Mouse (Mus musculus) heart, adult 2 months (tissue): ENCODE measurements around the gene Atg4a. TPM values are rescaled to one million over a fixed set of nuclear protein-coding genes. Genes with fewer than 3 reads are reported as not detected.

Source experiments
- DNase-seq, 2 experiments: peaks; one replicate each; pipeline ENCODE4 v3.0.0; 2021
- H3K27ac ChIP-seq: fragments of 200-600 bp; 2 replicates; pipeline ENCODE4 v1.8.1; 2022
- H3K27me3 ChIP-seq: fragments of 200-500 bp; 2 replicates; pipeline ENCODE4 v1.6.1; 2012; ENCODE audit warnings: mild to moderate bottlenecking, low read length, inconsistent platforms, mixed read lengths; ENCODE audit not compliant: control insufficient read depth, insufficient read depth
- H3K36me3 ChIP-seq: fragments of 200-500 bp; 2 replicates; pipeline ENCODE4 v1.6.1; 2012; ENCODE audit warnings: low read length, inconsistent platforms; ENCODE audit not compliant: control insufficient read depth, insufficient read depth
- H3K4me1 ChIP-seq: fragments of 200-500 bp; 2 replicates; pipeline ENCODE4 v1.6.1; 2011; ENCODE audit warnings: low read length; ENCODE audit not compliant: control insufficient read depth, insufficient read depth
- H3K4me3 ChIP-seq: fragments of 200-600 bp; 2 replicates; pipeline ENCODE4 v1.8.1; 2022
- H3K79me2 ChIP-seq: fragments of 200-500 bp; replicated peaks from 2 replicates; pipeline ENCODE4 v1.6.1; 2012; ENCODE audit warnings: mild to moderate bottlenecking, inconsistent platforms, low read length, moderate library complexity, mixed read lengths; ENCODE audit not compliant: control insufficient read depth, insufficient read depth
- H3K9ac ChIP-seq: fragments of 200-500 bp; 2 replicates; pipeline ENCODE4 v1.6.1; 2012; ENCODE audit warnings: low read depth, mild to moderate bottlenecking, control low read depth, inconsistent platforms, low read length, mixed read lengths
- CTCF ChIP-seq: fragments of 200-600 bp; IDR thresholded peaks from 2 replicates; pipeline ENCODE4 v1.8.1; 2022; ENCODE audit warnings: antibody characterized with exemption, mild to moderate bottlenecking, moderate library complexity
- EP300 ChIP-seq: fragments of 200-500 bp; IDR thresholded peaks from 2 replicates; pipeline ENCODE4 v1.6.1; 2011; ENCODE audit warnings: low read depth, low read length, control low read depth; ENCODE audit not compliant: insufficient read depth
- POLR2A ChIP-seq: fragments of 200-500 bp; IDR thresholded peaks from 2 replicates; pipeline ENCODE4 v1.6.1; 2011; ENCODE audit warnings: mild to moderate bottlenecking, low read depth, low read length, control low read depth; ENCODE audit not compliant: insufficient read depth
- WGBS: fragments of 180-500 bp; shearing (Covaris S2); methylation state at CpG from one replicate; pipeline ENCODE4 v1.1.7; 2018; 5-methylcytosine and 5-hydroxymethylcytosine counted together
- intact Hi-C: fragments of 180-260 bp; cut with DNase I; formaldehyde crosslinking; loops from one replicate; pipeline ENCODE4 v1.15.1; 2025
- long read RNA-seq: library from polyadenylated mRNA; stranded (forward); transcript quantifications from one replicate; pipeline ENCODE4 v2.0.0, GENCODE M21; 2021
- polyA plus RNA-seq: library from polyadenylated mRNA; depleted of rRNA; stranded (reverse); fragments of >200 nt; gene quantifications from 2 replicates; pipeline ENCODE4 v1.2.3, GENCODE M21; 2012; rRNA removed
- total RNA-seq, 2 experiments: library from RNA; stranded (reverse); gene quantifications; 2 replicates each; pipeline ENCODE4 v1.2.3; 2021

Atg4a gene
- 10 to 100 TPM in 1 of 2 experiments, 1 to 10 TPM in 1; 9.2 to 10.8 TPM for total RNA-seq
- polyA plus RNA-seq, result 4.3 and 8.8 TPM in 2 replicates
- long read RNA-seq, transcript Atg4a-201 (13 exons, 2,202 nt), result major isoform, 12 of 15 reads
- long read RNA-seq, partial matches to known transcripts, result 0 of 15 reads
- long read RNA-seq, other reads (novel, unspliced or antisense), result 3 of 15 reads

- TF ChIP-seq POLR2A, result peak; percentile 58; the same call in 1 of the 2 replicates
- TF ChIP-seq EP300, result no peak
- no peaks in the 10 kb centered on the region for H3K79me2 ChIP-seq
- peak within 1 kb of the TSS; percentile 60 for H3K4me3 ChIP-seq
- intact Hi-C loops, result no loop called here
- peak; percentile 84 to 92 for DNase-seq
- peak within 1 kb of the TSS; percentile 75 for H3K27ac ChIP-seq
- H3K4me1 ChIP-seq, result no peaks in the 10 kb centered on the region
- 18% methylated on average over 23 of the region's 23 CpGs for WGBS
- no peaks in the 10 kb centered on the region for H3K27me3 ChIP-seq
- H3K9ac ChIP-seq, result peak within 1 kb of the TSS; percentile 64
- no peaks in the 10 kb centered on the region for H3K36me3 ChIP-seq
Measured at GRCm38 (mm10) chrX:140956272-140956940, at the start of gene Atg4a, which contains the start of gene Psmd10. TSS of gene Atg4a (plus strand) at chrX:140956907. TSS of gene Psmd10 (minus strand) at chrX:140956728.

- Histone ChIP-seq H3K36me3 (no peaks in the 10 kb centered on the region), H3K4me3 (no peak within 1 kb of the TSS), H3K79me2 (no peaks in the 10 kb centered on the region), H3K9ac (no peak within 1 kb of the TSS), H3K4me1 (no peaks in the 10 kb centered on the region), H3K27ac (no peak within 1 kb of the TSS), H3K27me3 (no peaks in the 10 kb centered on the region)
- intact Hi-C loops, result no loop called here
- TF ChIP-seq EP300, result no peak
- no peak for TF ChIP-seq CTCF
- no peak for TF ChIP-seq POLR2A
- no peak for DNase-seq
- WGBS, result 72% methylated on average over 7 of the region's 7 CpGs
Measured at GRCm38 (mm10) chrX:140907360-140907759, 49.3 kb upstream of the Atg4a start, which contains the start of gene Vsig1. TSS of gene Vsig1 (plus strand) at chrX:140907608.

- no peak overlapping the region for H3K9ac ChIP-seq
- H3K79me2 ChIP-seq, result no peaks in the 10 kb centered on the region
- DNase-seq, result no peak
- no peaks in the 10 kb centered on the region for H3K27me3 ChIP-seq
- no peak overlapping the region for H3K27ac ChIP-seq
- TF ChIP-seq POLR2A (no peak), EP300 (no peak), CTCF (no peak)
- 74% methylated on average over 6 of the region's 6 CpGs for WGBS
- no peaks in the 10 kb centered on the region for H3K36me3 ChIP-seq
- no peaks in the 10 kb centered on the region; the same call in 1 of the 2 replicates for H3K4me1 ChIP-seq
- no peak overlapping the region for H3K4me3 ChIP-seq
- intact Hi-C loops, result no loop called here
Measured at GRCm38 (mm10) chrX:140921321-140921720, 35.4 kb upstream of the Atg4a start.

- Histone ChIP-seq H3K79me2 (no peaks in the 10 kb centered on the region), H3K4me3 (no peak overlapping the region), H3K27ac (no peak overlapping the region), H3K36me3 (no peaks in the 10 kb centered on the region), H3K4me1 (no peaks in the 10 kb centered on the region), H3K27me3 (no peaks in the 10 kb centered on the region), H3K9ac (no peak overlapping the region)
- TF ChIP-seq POLR2A, result no peak
- no peak for TF ChIP-seq EP300
- TF ChIP-seq CTCF, result peak; percentile 53
- DNase-seq, result no peak
- intact Hi-C loops, result no loop called here
- WGBS, result 60% methylated on average over 3 of the region's 3 CpGs
Measured at GRCm38 (mm10) chrX:140932066-140932465, 24.6 kb upstream of the Atg4a start.

- no peak for DNase-seq
- Histone ChIP-seq H3K36me3 (no peaks in the 10 kb centered on the region), H3K4me3 (no peak overlapping the region), H3K27ac (no peak overlapping the region), H3K9ac (no peak overlapping the region), H3K79me2 (no peaks in the 10 kb centered on the region), H3K27me3 (no peaks in the 10 kb centered on the region), H3K4me1 (no peaks in the 10 kb centered on the region)
- 39% methylated on average over 3 of the region's 3 CpGs for WGBS
- intact Hi-C loops, result no loop called here
- no peak for TF ChIP-seq CTCF
- TF ChIP-seq EP300, result no peak
- no peak for TF ChIP-seq POLR2A
Measured at GRCm38 (mm10) chrX:140933263-140933662, 23.4 kb upstream of the Atg4a start.

GRCm38 (mm10) chrX:140936271-140936670, 20.4 kb upstream of the Atg4a start:
- TF ChIP-seq POLR2A (no peak), EP300 (no peak), CTCF (no peak)
- no peak overlapping the region for H3K27ac ChIP-seq
- no peaks in the 10 kb centered on the region for H3K4me1 ChIP-seq
- no peaks in the 10 kb centered on the region for H3K36me3 ChIP-seq
- no peak overlapping the region for H3K9ac ChIP-seq
- DNase-seq, result no peak
- intact Hi-C loops, result no loop called here
- no peaks in the 10 kb centered on the region for H3K27me3 ChIP-seq
- WGBS, result 47% methylated on average over 5 of the region's 5 CpGs
- no peak overlapping the region for H3K4me3 ChIP-seq
- H3K79me2 ChIP-seq, result no peaks in the 10 kb centered on the region
